Mouse (Mus musculus) cortical plate, adult 2 months (tissue): ENCODE data around the gene Parp12. TPM values are rescaled to one million over a fixed set of nuclear protein-coding genes. Genes with fewer than 3 reads are reported as not detected.
A peak's percentile ranks its signal among the peaks of the same experiment; 100 is the strongest.

ENCODE experiments used
- H3K27ac ChIP-seq: fragments of 200-500 bp; 2 replicates; pipeline ENCODE4 v1.5.1; 2012; ENCODE audit warnings: low read length, control low read depth, inconsistent platforms; ENCODE audit not compliant: insufficient read depth
- H3K4me1 ChIP-seq: fragments of 200-500 bp; 2 replicates; pipeline ENCODE4 v1.6.1; 2011; ENCODE audit warnings: low read length; ENCODE audit not compliant: control insufficient read depth, insufficient read depth
- H3K4me3 ChIP-seq: fragments of 200-500 bp; 2 replicates; pipeline ENCODE4 v1.5.1; 2011; ENCODE audit warnings: mild to moderate bottlenecking, low read length, control low read depth; ENCODE audit not compliant: insufficient read depth
- CTCF ChIP-seq: fragments of 200-500 bp; IDR thresholded peaks from 2 replicates; pipeline ENCODE4 v1.5.1; 2011; ENCODE audit warnings: mild to moderate bottlenecking, control low read depth, low read length; ENCODE audit not compliant: insufficient read depth; ENCODE audit errors: extremely low read depth
- POLR2A ChIP-seq: fragments of 200-500 bp; IDR thresholded peaks from 2 replicates; pipeline ENCODE4 v1.6.1; 2011; ENCODE audit warnings: mild to moderate bottlenecking, low read length, control low read depth; ENCODE audit not compliant: insufficient read depth; ENCODE audit errors: extremely low read depth
- polyA plus RNA-seq: library from polyadenylated mRNA; depleted of rRNA; stranded (reverse); fragments of >200 nt; gene quantifications from 2 replicates; pipeline ENCODE4 v1.2.3, GENCODE M21; 2012

Gene Parp12
- polyA plus RNA-seq, 1 experiment = 17.1 TPM

DNA sequence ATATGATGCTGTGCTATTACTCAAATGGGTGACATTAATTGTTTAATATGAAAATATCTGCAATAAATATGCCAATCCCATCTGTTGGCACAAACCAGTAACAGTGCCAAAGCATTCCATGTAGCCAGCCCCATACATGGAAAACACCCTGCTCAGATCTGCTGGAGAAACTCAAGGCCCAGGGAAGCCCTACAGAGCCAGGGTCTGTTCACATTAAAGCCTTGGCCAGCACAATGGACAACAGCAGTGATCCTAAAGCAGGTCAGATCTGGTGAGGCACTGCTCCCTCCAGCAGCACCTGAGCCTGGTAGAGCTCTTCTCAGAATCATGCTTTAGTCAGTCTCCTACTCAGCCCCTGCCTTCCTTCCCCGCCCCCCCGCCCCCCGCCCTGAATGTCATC lies 5.0 kb downstream of the Parp12 start:
- no peak overlapping the region for H3K4me3 ChIP-seq
- no peaks in the 10 kb centered on the region for H3K4me1 ChIP-seq
- no peak overlapping the region for H3K27ac ChIP-seq
- TF ChIP-seq CTCF = no peak
- no peak for TF ChIP-seq POLR2A

DNA sequence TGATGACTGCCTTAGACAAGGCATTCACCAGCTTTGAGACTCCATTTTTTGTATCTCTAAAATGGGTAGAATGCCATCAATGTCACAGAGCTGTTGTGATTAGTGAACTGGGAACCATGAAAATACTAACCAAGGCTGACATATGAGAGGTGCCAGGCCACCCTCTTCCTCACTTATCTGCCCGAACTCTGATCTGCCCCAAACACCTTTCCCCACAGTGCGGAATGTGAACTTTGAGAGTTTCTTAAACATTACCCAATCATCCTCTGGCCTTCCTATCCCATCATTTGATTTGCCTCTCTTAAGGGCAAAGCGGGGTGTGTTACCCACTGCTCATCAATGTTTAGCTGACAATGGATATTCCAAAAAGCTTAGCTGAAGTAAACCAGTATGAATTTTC lies 5.4 kb downstream of the Parp12 start:
- TF ChIP-seq CTCF (no peak), POLR2A (no peak)
- Histone ChIP-seq H3K27ac (no peak overlapping the region), H3K4me3 (no peak overlapping the region), H3K4me1 (no peaks in the 10 kb centered on the region)

DNA sequence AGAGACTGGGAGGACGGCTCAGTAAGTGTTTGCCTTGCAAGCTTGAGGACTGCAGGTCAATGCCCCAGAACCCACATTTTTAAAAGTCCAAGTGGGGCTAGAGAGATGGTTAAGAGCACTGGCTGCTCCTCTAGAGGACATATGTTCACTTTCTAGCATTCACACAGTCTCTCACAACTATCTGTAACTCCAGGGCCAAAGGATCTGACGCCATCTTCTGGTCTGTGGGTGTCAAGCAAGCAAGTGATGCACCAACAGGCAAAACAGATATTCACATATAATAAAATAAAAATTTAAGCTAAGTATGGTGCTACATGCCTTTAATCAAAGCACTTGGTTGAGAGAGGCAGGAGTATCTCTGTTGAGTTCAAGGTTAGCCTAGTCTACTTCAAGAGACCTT lies 11.3 kb downstream of the Parp12 start:
- Histone ChIP-seq H3K4me1 (no peaks in the 10 kb centered on the region), H3K27ac (no peak overlapping the region), H3K4me3 (no peak overlapping the region)
- no peak for TF ChIP-seq POLR2A
- TF ChIP-seq CTCF = peak; percentile 35; the same call in 1 of the 2 replicates

DNA sequence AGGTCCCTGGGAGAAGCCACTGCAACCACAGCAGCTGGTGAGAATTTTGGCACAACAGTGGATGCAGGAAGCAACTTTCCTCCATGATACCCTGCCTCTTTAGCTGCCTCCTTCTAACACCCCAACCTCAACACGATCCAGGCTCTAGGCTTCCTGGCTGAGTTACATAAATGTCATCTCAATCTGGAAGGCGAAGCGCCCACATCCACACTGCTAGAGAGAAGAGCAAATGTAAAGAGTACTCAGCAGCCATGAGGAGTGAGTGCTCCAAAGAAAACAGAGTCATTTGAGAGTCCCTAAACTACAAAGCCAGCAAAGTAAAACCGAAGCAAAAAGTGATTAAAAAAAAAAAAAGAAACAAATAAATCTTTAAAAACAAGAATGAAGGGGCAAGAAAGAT lies 13.5 kb downstream of the Parp12 start:
- Histone ChIP-seq H3K4me3 (no peak overlapping the region), H3K27ac (no peak overlapping the region), H3K4me1 (no peaks in the 10 kb centered on the region)
- no peak for TF ChIP-seq CTCF
- no peak for TF ChIP-seq POLR2A

DNA sequence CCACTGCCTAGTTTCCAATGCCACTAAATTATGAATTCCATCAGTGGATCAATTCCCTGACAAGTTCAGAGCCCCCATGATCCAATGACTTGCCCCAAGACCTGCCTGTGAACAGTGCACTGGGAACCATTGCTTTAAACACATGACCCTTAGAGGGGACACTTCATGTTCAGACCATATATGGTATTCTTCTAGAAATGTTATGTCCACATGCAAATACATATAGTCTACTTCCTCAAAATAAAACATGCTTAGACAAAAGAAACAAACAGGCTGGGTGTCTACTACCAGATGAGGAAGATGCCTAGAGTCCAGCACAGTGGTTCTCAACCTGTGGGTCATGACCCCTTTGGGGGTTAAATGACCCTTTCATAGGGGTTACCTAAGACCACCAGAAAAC lies 41.7 kb downstream of the Parp12 start:
- no peak overlapping the region for H3K27ac ChIP-seq
- no peak overlapping the region for H3K4me3 ChIP-seq
- no peaks in the 10 kb centered on the region for H3K4me1 ChIP-seq
- TF ChIP-seq POLR2A (no peak), CTCF (no peak)

DNA sequence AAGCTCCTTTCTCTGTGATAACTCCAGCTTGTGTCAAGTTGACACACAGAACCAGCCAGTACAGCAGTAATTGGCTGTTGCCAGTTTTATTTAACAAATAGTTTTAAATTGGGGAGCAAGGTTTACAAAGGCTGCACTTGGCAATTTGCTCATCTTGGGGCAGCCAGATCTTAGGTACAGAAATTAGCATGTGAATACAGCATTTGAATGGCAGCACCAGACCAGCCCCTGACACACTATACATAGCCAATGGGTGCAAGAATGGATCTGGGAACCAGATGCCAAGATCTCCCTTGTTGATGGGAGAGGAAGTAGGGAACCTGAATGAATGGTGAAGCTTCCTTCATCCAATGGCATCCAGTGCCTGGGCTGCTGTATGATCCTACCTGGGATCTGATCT lies 44.0 kb downstream of the Parp12 start:
- Histone ChIP-seq H3K4me3 (no peak overlapping the region), H3K27ac (no peak overlapping the region), H3K4me1 (no peaks in the 10 kb centered on the region)
- TF ChIP-seq CTCF = no peak
- TF ChIP-seq POLR2A = no peak

DNA sequence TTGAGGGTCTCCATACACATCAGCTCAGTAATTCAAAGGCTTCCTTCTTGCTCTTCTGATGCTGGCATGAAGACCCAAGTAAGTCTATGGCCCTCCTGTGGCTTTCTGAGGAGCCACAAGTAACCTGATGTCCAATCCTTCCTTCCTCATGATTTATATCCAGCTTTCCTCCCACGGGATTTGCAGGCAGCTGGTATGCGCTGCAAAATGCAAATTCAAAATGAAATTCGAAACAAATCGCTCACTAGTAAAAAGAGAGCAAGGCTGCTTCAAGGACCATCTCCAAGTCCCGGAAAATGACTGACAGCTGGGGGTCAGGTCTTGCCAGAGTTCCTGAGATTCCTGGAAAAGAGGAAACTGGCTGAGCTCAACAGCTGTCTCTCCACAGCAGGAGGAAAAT lies 45.5 kb downstream of the Parp12 start:
- H3K4me1 ChIP-seq = no peaks in the 10 kb centered on the region
- no peak overlapping the region for H3K27ac ChIP-seq
- no peak overlapping the region for H3K4me3 ChIP-seq
- TF ChIP-seq CTCF (no peak), POLR2A (no peak)

DNA sequence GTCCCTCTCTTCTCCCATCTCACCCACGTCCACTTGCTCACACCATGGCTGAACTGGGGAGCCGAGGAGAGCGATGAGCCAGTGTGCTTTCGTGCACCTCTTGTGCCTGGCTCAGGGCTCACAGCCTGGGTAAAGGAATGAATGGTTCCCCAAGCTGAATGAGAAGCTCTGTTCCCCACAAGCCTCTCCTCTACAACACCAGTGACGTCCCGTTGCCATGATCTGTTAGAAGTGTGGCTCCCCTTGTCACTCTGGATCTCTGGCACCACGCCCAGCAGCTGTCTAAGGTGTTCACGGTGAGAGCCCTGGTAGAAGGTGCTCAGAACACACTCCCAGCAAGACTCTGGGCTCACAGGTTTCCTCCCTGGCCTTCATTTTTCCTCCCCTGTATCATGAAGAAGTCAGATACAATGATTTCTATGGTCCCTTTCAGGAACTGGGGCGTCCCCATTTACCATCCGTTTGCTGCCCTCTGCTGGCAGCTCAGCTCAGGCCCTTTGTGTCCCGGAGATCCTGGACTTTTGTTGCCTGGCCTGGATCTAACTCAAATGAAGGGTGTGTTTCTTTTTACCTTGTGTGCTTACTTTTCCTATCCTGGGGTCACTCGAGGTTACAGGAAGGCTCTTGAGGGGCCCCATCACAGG lies 51.1 kb downstream of the Parp12 start:
- no peak overlapping the region for H3K27ac ChIP-seq
- H3K4me3 ChIP-seq = no peak overlapping the region
- TF ChIP-seq POLR2A = no peak
- TF ChIP-seq CTCF = peak; percentile 88

DNA sequence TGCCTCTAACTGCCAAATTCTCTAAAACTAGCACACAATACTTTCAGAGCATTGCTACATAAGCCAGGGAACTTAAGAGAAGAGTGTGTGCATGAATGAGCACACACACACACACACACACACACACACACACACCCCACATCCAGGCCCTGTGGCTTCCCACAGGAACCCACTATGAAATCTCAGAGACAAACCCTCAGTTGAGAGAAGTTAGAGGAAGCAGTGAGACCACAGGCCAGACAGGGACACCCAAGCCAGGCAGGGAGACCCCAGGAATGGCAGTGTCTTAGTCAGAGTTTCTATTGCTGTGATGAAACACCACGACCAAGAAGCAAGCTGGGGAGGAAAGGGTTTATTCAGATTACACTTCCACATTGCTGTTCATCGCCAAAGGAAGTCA lies 54.6 kb downstream of the Parp12 start:
- TF ChIP-seq POLR2A (no peak), CTCF (no peak)
- H3K27ac ChIP-seq = no peak overlapping the region
- no peak overlapping the region for H3K4me3 ChIP-seq
- peaks cover 4% of the 10 kb centered on the region; the same call in 1 of the 2 replicates for H3K4me1 ChIP-seq

More for the DNA sequence above, 51.1 kb downstream of the Parp12 start:
- no peaks in the 10 kb centered on the region for H3K4me1 ChIP-seq

DNA sequence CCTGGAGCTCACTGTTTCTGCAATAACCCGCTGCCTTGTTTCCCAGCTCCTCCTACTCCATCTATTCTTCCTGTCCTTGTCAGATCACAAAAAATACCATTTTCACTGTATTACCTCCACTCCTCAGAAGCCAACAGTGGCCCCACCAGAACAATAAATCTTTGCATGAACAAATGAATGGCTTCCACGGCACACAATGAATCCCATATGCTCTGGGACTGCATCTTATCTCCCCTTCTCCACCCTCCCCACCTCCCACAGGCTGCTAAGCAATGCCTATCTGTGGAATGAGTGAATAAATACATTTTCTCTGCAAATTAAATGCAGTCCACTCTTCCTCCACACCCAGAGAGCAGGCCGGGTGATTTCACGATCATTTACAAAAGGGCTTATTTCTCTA lies 57.0 kb downstream of the Parp12 start:
- Histone ChIP-seq H3K27ac (no peak overlapping the region), H3K4me3 (no peak overlapping the region), H3K4me1 (peaks cover 4% of the 10 kb centered on the region; the same call in 1 of the 2 replicates)
- TF ChIP-seq CTCF = no peak
- TF ChIP-seq POLR2A = no peak
